Mouse (Mus musculus) lung, postnatal 36 days (tissue): ENCODE measurements around the gene Osbpl8.
A peak's percentile ranks its signal among the peaks of the same experiment; 100 is the strongest.
"Not testable (repeated sequence)": the region's sequence is repeated elsewhere in the genome, so short reads cannot be mapped to it uniquely, and the experiment has no call there.

ENCODE experiments used
- DNase-seq: peaks from one replicate; pipeline ENCODE4 v3.0.0; 2022; ENCODE audit warnings: mixed read lengths

The Osbpl8 gene

GRCm38 (mm10) chr10:111189022-111189555 lies 24.5 kb downstream of the Osbpl8 start:
- no peak for DNase-seq

GRCm38 (mm10) chr10:111190110-111190795 lies 25.7 kb downstream of the Osbpl8 start:
- DNase-seq, result no peak

GRCm38 (mm10) chr10:111193536-111193935 lies 29.0 kb downstream of the Osbpl8 start:
- no peak for DNase-seq

GRCm38 (mm10) chr10:111196191-111196590 lies 31.6 kb downstream of the Osbpl8 start:
- no peak for DNase-seq

- not testable (repeated sequence) for DNase-seq
These were observed 34.2 kb downstream of the Osbpl8 start for GRCm38 (mm10) chr10:111198705-111199104.

GRCm38 (mm10) chr10:111201120-111201519 lies 36.6 kb downstream of the Osbpl8 start:
- no peak for DNase-seq

- no peak for DNase-seq
These were observed 37.1 kb downstream of the Osbpl8 start for GRCm38 (mm10) chr10:111201666-111202065.

- no peak for DNase-seq
These were observed 39.5 kb downstream of the Osbpl8 start for GRCm38 (mm10) chr10:111204089-111204488.

GRCm38 (mm10) chr10:111205421-111205820 lies 40.9 kb downstream of the Osbpl8 start:
- no peak for DNase-seq

GRCm38 (mm10) chr10:111207386-111207785 lies 42.8 kb downstream of the Osbpl8 start:
- no peak for DNase-seq

- peak; percentile 16 for DNase-seq
These were observed 49.5 kb downstream of the Osbpl8 start for GRCm38 (mm10) chr10:111214084-111214483.

- DNase-seq, result peak; percentile 11
These were observed 50.1 kb downstream of the Osbpl8 start for GRCm38 (mm10) chr10:111214696-111215095.

GRCm38 (mm10) chr10:111215572-111215971 lies 51.0 kb downstream of the Osbpl8 start:
- no peak for DNase-seq

- no peak for DNase-seq
These were observed 51.6 kb downstream of the Osbpl8 start for GRCm38 (mm10) chr10:111216111-111216510.

- no peak for DNase-seq
These were observed 58.0 kb downstream of the Osbpl8 start for GRCm38 (mm10) chr10:111222535-111222934.

- DNase-seq, result no peak
These were observed 58.8 kb downstream of the Osbpl8 start for GRCm38 (mm10) chr10:111223218-111223830.

- no peak for DNase-seq
These were observed 60.1 kb downstream of the Osbpl8 start for GRCm38 (mm10) chr10:111224696-111225095.

- peak; percentile 97 for DNase-seq
These were observed 62.0 kb downstream of the Osbpl8 start for GRCm38 (mm10) chr10:111226508-111226907.

GRCm38 (mm10) chr10:111232237-111232636 lies 67.7 kb downstream of the Osbpl8 start:
- DNase-seq, result not testable (repeated sequence)

- no peak for DNase-seq
These were observed 69.1 kb downstream of the Osbpl8 start for GRCm38 (mm10) chr10:111233476-111234130.

GRCm38 (mm10) chr10:111234450-111235288 lies 70.1 kb downstream of the Osbpl8 start:
- DNase-seq, result no peak

GRCm38 (mm10) chr10:111235289-111235570 lies 70.7 kb downstream of the Osbpl8 start:
- DNase-seq, result no peak

GRCm38 (mm10) chr10:111237434-111237833 lies 72.9 kb downstream of the Osbpl8 start:
- no peak for DNase-seq
